Mouse (Mus musculus): ENCODE results near the gene Golt1a. TPM values are rescaled to one million over a fixed set of nuclear protein-coding genes. Genes with fewer than 3 reads are reported as not detected.
"Not testable (repeated sequence)": the region's sequence is repeated elsewhere in the genome, so short reads cannot be mapped to it uniquely, and the experiment has no call there.

The Golt1a gene
- polyA plus RNA-seq, 1 experiment, result 53.3 TPM

DNA sequence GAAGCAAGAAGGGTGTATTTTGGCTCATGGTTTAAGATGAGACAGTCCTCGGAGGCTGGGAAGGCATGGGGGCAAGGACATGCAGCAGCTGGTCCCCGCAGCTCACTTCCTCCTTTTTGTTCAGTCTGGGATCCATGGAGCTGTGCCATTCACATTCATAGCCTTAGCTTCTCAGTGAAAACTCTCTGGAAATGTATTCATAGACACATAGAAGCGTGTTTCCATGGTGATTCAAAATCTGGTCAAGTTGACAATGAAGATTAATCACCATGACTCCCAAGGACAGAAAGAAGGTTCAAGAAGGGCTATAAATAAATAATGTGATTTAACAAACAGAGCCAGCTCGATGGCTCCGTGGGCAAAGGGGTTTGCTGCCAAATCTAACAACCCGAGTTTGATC lies 24.3 kb downstream of the Golt1a start:
- 79% methylated on average over 6 of the region's 6 CpGs for WGBS
- no peak for DNase-seq (ENCODE audit: low read depth, low spot score)

DNA sequence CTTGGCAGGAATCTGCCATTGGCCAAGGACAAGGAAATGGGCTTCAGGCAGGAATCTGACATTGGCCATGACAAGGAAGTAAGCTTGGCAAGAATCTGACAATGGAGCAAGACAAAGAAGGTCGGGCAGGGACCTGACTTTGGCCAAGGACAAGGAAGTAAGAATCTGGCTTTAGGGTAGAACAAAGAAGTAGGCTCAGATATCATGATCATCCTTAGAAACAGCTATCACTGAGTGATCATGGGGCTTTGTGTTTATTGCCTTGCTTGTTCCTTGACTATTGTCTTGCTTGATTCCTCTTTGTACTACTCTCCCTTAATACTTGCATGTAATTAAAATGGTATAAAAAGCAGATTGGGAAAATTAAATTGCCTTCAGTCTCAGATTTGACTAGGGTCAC lies 30.8 kb downstream of the Golt1a start:
- WGBS, result 16% methylated on average over 1 of the region's 1 CpGs
- DNase-seq (ENCODE audit: low read depth, low spot score), result not testable (repeated sequence)

DNA sequence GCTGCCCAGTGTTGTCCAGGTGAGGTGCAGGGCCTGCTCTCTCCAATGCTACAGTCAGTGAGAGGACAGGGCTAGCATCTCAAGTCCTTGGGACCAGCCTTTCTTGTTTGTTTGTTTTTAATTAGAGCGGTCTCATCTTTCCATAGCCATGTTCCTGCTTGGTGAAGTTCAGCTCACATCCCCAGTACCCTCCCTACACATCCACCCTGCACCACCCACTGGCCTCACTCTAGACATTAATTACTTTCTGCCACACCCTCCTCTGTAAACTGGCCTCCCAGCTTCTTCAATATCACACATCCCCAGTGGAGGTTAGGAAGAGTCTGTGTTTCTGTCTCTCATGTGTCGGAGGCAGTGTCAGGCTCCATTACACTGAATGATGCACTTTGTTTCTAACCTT lies 34.8 kb downstream of the Golt1a start:
- 71% methylated on average over 2 of the region's 2 CpGs for WGBS
- DNase-seq (ENCODE audit: low read depth, low spot score), result no peak

DNA sequence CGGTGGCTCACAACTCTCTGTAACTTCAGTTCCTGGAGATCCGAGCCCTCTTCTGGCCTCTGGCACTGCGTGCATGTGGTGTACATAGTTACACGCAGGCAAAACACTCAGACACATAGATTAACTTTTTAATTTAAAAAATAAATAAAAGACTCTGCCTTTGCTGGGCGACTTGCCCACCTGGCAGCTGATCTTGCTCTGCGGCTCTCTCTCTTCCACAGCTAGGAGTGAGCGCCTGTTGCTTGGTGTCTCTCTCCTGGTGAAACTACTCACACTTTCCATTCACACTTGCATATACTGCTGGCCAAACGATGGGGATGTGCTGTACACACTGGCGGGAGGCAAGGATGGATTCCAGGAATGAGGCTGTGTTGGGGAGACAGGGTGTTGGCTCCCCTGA lies 36.9 kb downstream of the Golt1a start:
- WGBS, result 73% methylated on average over 9 of the region's 9 CpGs
- DNase-seq (ENCODE audit: low read depth, low spot score), result no peak

DNA sequence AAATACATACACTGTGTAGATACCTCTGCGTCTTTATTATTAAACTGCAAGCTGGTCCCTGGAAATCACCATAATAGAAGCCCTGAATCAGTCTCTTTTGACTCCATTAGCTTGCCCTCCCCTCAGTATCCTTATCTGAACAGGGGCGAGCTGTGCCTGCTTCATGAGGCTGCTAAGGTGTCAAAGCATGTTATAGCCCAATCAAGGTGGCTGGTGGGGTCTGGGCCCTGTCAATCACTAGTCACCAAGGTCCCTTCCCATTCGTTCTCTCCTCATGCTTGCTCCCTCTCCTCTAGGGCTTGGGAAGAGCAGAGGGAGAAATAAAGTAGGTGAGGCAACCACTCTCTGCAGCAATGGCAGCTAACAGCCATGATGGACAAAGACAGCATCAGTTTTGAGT lies 37.6 kb downstream of the Golt1a start:
- DNase-seq (ENCODE audit: low read depth, low spot score), result no peak
- WGBS, result 83% methylated on average over 3 of the region's 3 CpGs

DNA sequence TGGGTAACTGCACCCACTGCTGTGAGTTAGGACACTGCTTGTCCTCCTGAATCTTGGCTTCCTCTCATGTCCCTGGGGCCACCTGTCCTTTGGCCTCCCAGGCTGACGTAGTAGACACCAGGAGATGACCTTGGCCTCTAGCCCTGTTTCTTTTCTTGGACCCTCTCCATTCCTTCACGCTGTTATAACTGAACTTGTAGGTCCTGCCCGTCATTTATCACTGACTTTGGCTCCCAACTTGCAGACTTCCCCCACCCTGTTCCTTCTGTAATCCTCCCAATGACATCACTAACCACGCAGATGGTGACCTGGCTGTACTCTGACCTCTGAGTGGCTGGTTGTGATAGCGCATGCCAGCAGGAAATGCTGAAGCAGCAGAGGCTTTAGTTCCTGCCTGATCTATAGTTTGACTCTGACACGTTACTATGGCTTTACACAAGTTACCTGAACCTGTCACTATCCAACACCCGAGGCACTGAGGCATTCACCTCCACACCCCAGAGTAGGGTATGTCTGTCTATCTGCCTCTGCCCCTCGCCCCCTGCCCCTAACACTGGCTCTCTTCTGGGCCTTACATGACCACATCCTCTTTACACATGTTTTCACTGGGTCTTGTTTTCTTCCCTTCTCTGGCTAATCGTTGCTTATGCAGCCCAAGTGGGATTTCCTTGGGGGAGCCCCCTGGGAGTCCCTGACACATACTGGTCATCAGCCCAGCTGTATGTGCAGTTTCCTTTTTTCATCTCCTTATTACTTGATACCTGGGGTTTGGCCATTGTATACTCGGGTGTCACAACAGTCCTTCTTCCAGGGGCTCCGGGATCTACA lies 38.3 kb downstream of the Golt1a start:
- peak; percentile 43 for DNase-seq (ENCODE audit: low read depth, low spot score)
- WGBS, result 37% methylated on average over 11 of the region's 11 CpGs

DNA sequence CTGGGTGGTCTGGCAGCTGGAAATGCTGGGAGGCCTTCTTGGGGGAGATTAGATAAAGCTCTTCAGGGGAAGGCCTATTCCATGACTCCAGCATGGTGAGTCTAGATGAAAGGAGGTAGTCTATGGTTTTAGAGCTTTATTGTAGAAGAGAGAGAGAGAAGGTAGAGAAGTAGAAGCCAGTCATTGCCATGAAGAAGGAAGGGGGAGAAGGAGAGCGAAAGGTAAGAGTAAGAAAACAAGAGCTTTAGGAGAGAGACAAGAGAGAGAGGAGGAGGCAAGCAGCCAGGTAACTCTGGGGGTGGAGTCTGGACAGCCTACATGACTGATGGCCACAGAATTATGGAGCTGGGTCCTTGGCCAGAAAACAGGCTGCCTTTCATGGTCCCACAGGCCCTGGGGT lies 40.6 kb downstream of the Golt1a start, which contains the start of gene Ren1:
Gene Ren1, plus strand, starts transcription at position 301 of the 400 bp plus-strand sequence.
- no peak for DNase-seq (ENCODE audit: low read depth, low spot score)
- 91% methylated on average over 1 of the region's 1 CpGs for WGBS

DNA sequence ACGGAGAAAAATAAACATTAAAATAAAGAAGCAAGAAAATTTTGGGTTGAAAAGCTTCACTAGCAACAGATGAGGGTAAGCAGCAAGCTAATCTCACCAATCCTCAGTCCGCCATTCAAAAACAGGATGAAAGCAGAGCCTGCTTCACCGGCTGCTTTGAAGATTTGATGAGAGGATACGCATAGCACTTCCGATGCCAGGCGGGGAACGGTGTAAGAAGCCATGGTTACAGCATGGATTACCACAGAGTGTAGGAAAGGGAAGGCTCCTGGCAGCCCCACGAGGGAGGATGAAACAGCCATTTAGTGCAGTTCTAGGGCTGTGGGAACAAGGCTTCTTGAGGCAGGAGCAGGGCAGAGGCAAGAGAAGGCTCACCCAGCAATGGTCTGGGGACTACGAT lies 42.2 kb downstream of the Golt1a start:
- 67% methylated on average over 9 of the region's 9 CpGs for WGBS

DNA sequence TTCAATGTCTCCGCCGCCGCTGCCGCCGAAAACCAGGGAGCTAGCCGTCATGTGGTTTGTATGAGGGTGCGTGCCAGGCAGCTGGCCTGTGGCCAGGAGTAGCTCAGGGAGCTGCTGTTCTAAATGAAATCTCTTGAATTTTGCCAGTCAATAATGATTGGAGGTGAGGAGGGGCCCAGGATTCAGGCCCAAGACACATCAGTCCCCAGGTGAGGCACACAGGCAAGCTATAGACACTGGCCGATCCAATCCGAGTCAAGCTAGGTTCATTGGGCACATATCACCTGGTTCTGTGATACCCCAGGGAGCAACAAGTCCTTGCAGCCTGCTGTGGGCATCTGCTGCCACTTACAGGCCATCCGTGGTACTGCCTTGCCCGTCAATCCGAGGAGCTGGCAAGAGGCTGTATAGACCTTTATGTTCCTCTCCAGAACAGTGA lies 43.8 kb downstream of the Golt1a start:
- WGBS, result 25% methylated on average over 12 of the region's 12 CpGs
- no peak for DNase-seq (ENCODE audit: low read depth, low spot score)

More for the DNA sequence above, 42.2 kb downstream of the Golt1a start:
- DNase-seq (ENCODE audit: low read depth, low spot score), result no peak

DNA sequence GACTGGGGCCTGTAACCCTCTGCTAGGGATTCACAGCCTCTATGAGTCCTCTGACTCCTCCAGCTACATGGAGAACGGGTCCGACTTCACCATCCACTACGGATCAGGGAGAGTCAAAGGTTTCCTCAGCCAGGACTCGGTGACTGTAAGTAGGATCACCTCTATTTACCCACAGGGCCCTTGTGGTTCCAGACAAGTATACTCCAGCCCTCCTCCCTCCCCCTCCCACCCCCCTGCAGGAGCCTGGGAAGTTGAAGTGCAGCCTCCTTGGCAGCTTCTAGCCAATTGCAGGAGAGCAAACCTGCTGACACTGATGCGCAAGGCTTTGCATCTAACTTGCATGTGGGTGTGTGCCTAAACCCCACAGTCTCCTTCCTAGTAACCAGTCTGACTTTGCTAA lies 45.9 kb downstream of the Golt1a start:
- WGBS, result 63% methylated on average over 5 of the region's 5 CpGs
- DNase-seq (ENCODE audit: low read depth, low spot score), result no peak

DNA sequence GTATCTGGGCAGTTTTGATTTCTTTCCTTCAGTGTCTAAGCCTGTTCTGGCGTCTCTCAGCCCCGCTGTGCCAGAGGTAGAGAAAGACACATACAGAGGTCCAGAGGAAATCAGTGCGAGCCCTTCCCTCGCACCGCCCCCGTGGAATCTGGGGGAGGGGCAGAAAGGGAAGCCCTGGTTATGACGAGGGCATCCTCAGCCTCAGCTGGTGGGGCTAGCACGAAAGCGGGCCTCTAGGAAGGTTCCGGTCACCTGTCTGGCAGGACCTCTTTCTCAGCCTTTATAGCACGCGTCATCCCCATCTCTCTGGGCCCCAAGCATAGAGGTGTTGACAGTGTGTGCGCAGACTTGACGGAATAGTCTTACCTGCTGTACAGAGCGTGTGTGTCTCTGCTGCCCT lies 46.3 kb downstream of the Golt1a start:
- WGBS, result 69% methylated on average over 15 of the region's 15 CpGs
- DNase-seq (ENCODE audit: low read depth, low spot score), result no peak

DNA sequence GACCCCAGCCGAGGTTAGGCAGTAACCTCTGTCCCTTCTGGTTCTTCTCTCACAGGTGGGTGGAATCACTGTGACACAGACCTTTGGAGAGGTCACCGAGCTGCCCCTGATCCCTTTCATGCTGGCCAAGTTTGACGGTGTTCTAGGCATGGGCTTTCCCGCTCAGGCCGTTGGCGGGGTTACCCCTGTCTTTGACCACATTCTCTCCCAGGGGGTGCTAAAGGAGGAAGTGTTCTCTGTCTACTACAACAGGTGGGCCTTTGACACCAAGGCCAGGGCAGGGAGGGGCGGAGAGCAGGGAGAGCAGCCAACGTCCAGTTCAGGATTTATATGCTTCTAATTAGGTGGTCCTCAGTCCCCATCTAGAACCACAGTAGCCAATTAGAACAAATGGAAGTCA lies 46.7 kb downstream of the Golt1a start:
- no peak for DNase-seq (ENCODE audit: low read depth, low spot score)
- WGBS, result 61% methylated on average over 8 of the region's 8 CpGs

DNA sequence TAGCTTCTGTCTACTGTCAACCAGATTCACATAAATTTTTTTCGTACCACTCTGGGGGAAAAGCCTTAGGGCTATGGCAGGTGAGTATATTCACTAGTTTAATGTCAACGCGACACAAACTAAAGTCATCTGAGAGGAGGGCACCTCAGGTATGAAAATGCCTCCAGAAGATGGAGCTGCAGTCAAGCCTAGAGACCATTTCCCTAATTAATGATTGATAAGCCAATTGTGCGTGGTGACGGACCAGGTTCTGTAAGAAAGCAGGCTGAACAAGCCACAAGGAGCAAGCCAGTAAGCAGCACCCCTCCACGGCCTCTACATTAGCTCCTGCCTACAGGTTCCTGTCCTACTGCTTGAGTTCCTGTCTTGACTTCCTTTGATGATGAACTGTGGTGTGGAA lies 51.4 kb downstream of the Golt1a start:
- WGBS, result 89% methylated on average over 6 of the region's 6 CpGs
- no peak for DNase-seq (ENCODE audit: low read depth, low spot score)

DNA sequence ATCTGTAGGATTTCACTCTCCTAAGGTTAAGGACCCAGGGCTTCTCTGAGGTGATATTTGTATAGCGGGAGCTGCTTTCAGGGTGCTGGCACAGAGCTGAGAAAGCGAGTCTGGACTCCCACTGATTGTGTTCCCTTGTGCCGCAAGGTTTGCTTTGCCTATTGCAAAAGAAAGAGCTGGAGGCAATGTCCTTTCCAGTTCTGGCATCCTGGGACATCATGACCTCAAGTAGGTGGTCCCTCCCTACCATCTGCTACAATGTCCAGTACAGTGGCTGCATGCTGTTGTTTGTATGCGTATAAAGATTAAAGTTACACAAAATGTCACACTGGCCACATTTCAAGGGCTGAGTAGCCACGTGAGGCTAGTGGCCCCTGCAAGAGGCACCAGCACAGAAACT lies 52.5 kb downstream of the Golt1a start:
- no peak for DNase-seq (ENCODE audit: low read depth, low spot score)
- 92% methylated on average over 5 of the region's 5 CpGs for WGBS

DNA sequence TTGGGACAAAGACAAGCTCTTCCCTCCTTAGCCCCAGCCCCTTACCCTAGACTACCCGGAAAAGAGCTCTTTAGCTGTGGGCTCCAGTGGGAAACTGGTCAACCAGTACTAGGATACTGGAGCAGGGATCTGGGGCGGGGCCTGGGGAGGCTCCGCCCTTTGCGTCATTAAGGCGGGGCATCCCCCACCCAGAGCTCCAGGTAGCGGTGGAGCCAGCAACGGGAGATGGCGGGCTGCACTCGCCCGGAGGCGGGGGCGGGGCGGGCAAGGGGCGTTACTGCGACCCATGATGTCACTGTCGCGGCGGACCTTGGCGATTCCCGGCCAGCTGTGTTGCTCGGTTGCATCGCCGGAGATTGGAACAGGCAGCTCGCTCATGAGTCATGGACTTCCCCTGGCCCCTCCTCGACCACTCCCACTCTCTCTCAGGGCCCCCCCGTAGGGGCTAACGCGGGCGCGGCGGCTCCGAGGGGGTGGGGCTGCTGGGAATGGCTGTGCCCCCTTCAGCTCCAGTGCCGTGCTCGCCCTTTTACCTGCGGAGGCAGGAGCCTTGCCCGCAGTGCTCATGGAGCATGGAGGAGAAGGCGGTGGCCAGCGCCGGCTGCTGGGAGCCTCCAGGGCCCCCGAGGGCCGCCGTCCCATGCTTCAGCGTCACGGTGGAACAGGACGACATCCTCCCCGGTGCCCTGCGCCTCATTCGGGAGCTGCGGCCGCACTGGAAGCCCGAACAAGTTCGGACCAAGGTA lies 53.8 kb downstream of the Golt1a start, which contains the start of gene Etnk2:
Gene Etnk2, plus strand, starts transcription at position 297 of the 746 bp plus-strand sequence.
- DNase-seq (ENCODE audit: low read depth, low spot score), result no peak
- WGBS, result 1% methylated on average over 52 of the region's 52 CpGs

DNA sequence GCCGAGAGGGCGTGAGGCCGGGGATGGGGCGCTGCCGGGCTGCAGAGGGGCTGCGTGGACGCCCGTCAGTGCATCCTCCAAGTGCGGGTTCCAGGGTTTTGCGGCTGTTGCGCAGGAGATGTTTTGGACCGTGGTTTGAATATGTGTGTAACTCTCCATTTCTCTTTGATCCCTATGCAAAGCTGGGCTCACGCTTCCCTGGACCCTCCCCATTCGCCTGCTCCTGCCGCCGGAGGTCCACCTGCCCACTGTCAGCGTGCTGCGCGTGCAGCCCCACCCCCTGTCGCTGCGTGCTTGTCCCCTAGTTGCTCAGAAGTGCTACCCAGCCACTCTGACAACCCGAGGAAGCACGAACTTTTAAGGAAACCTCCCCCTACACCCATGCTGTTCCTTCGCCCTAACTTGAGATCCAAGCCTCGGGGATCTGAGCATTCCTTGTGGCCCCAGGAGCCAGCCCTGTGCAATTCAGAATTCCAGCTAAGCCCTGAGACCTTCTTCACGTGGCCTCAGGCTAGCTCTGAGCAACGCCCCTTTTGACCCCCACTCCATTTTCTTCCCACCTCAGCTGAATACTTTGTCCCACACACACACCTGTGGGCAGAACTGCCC lies 54.5 kb downstream of the Golt1a start:
- WGBS, result 8% methylated on average over 27 of the region's 27 CpGs
- no peak for DNase-seq (ENCODE audit: low read depth, low spot score)

DNA sequence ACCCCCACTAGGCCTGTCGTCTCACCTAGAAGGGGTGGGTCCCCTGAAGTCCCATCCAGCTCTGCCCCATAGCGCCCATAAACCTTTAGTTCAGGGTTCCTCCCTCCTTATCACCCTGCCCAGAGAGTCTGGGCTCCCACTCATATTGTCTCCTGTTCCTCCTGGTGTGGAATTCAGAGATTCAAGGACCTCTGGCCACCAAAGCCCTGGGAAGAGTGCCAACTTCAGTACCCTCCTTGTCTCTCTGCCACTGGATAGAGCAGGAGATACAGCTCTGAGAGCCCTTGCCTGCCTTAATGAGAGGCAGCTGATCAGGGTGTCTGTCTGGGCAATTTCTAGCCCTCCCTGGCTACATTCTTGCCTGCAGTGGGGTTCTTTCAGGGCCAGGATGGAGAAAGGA lies 55.3 kb downstream of the Golt1a start:
- WGBS, result 66% methylated on average over 2 of the region's 2 CpGs
- DNase-seq (ENCODE audit: low read depth, low spot score), result no peak

DNA sequence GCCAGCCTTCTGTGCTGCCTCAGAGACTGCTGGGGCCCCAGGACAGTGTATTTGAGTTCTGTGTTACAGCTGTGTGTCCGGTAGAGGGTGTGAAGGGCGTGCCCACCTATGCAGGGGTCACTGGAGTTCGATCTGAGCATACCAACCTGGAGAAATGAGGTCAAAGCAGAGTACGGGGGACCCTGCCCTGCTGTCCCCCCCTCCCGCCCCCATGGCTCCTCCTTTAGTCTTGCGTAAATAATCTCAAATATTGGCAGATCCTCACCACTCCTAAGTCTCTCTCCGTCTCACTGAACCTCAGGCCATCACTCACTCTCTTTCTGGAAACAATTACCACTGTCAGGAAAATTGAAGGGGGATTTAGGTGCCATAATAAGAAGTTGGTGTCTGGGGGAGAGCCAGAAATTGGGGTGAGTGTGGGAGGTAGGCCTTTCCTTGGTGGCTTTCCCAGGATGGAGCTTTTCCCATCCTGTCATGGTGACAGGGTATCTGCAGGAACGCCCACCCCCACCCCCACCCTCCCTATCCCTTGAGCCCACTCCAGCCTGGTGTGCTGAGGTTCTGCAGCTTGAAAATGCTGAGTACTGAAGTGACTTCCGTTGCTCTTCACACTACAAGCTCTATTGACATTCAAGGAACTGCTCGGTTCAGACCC lies 57.5 kb downstream of the Golt1a start:
- WGBS, result 57% methylated on average over 10 of the region's 10 CpGs

DNA sequence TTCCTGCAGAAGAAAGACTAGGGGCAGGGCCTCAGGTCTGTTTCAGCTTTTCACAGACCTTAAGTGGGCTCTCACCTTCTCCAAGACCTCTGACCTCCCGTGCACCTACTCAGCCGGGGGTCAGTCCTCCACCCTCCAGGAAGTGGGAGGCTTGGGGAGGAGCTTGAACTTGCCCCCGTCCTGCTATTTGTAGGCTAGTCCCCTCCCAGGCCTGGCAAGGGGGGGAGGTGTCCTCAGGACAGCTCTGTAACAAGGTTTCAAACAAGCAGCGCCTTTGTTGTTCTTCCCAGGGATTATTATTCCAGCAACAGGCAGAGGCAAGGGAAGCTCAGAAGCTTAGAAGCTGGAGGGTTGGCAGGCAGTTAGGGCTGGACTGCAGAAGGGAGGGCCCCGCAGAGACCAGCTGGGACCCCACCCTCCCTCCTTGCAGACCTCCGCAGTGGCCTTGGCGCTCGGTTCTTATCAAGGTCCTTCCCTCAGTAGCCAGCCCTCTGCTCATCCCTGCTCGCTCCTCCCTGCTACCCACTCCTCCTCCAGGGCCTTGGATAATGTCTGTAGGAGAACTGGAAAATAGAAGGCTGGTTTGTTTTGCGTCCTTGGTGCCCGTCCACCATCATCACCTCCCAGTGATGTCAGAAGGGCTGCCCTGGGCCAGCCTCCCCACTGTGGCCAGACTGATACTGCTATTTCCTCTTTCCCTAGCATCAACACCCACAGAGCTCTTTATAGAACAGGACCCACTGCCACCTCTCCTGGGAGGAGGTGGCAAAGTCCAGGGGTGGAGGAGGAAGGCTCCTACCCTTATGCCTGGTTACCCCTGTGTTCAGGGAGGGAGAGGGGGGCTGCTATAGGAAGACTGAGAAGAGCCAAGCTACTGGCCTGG lies 58.2 kb downstream of the Golt1a start:
- DNase-seq (ENCODE audit: low read depth, low spot score), result no peak

More for the DNA sequence above, 57.5 kb downstream of the Golt1a start:
- no peak for DNase-seq (ENCODE audit: low read depth, low spot score)

More for the DNA sequence above, 58.2 kb downstream of the Golt1a start:
- WGBS, result 29% methylated on average over 11 of the region's 11 CpGs

All from large intestine, adult 2 months (tissue).